Mouse (Mus musculus) E14TG2a.4 (cell line): ENCODE measurements around the gene Spert.

Source experiments
- CTCF ChIP-seq: conservative IDR thresholded peaks from 2 replicates; pipeline ENCODE4 v1.5.1; 2014; ENCODE audit warnings: low read length
- POU5F1 ChIP-seq: IDR thresholded peaks from 2 replicates; pipeline ENCODE4 v1.6.1; 2014; ENCODE audit warnings: low read length, borderline replicate concordance

DNA sequence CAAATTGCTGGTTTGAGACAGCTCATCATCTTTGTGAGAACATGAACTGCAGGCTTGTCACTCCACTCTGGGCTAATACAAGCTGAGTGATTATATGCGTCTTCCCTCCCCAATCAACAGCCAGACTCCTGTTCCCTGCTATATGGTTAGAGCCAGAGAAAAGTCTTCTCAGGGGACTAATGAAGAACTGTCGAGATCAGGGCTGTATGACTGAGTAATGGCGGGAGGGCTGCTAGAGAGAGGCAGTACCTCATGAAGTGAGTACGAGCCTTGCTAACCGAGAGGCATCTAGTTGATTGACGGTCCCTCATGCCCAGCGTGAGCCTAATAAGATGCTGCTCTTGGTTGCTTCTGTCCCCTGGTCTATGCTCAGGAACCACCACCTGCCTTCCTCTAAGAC, 30.1 kb upstream of the Spert start:
- no peak for TF ChIP-seq CTCF
- no peak for TF ChIP-seq POU5F1
